Mouse (Mus musculus) midbrain, embryonic 13.5 days (tissue): ENCODE measurements at regions not wholly inside any gene's neighbourhood (a gene's known extent, or its start where the extent isn't known, plus 50 kb on each side); places are given as distances from the start of the nearest gene placed in this dataset.

Experiments used
- ATAC-seq: fragments of 200-750 bp; cut with Nextera tagmentation; 2 replicates; pipeline ENCODE4 v1.8.0; 2017; ENCODE audit warnings: mild to moderate bottlenecking, moderate TSS enrichment, moderate library complexity
- H3K27ac ChIP-seq: fragments of 300-500 bp; sonication (generic); 2 replicates; pipeline ENCODE4 v1.5.1; 2015; ENCODE audit warnings: inconsistent platforms, mild to moderate bottlenecking, moderate library complexity
- H3K27me3 ChIP-seq: fragments of 300-500 bp; sonication (generic); 2 replicates; pipeline ENCODE4 v1.6.1; 2015; ENCODE audit warnings: mild to moderate bottlenecking, inconsistent platforms
- H3K36me3 ChIP-seq: fragments of 300-500 bp; sonication (generic); 2 replicates; pipeline ENCODE4 v1.6.1; 2015; ENCODE audit warnings: mild to moderate bottlenecking, inconsistent platforms
- H3K4me1 ChIP-seq: fragments of 300-500 bp; sonication (generic); replicated peaks from 2 replicates; pipeline ENCODE4 v1.6.1; 2015; ENCODE audit warnings: inconsistent platforms
- H3K4me2 ChIP-seq: fragments of 300-500 bp; sonication (generic); replicated peaks from 2 replicates; pipeline ENCODE4 v1.6.1; 2015; ENCODE audit warnings: moderate library complexity, mild to moderate bottlenecking, inconsistent platforms
- H3K4me3 ChIP-seq: fragments of 300-500 bp; sonication (generic); replicated peaks from 2 replicates; pipeline ENCODE4 v1.5.1; 2015; ENCODE audit warnings: mild to moderate bottlenecking, inconsistent platforms
- H3K9ac ChIP-seq: fragments of 300-500 bp; sonication (generic); replicated peaks from 2 replicates; pipeline ENCODE4 v1.6.1; 2015; ENCODE audit warnings: mild to moderate bottlenecking, inconsistent platforms
- H3K9me3 ChIP-seq: fragments of 300-500 bp; sonication (generic); 2 replicates; pipeline ENCODE4 v1.6.1; 2016; ENCODE audit warnings: mild to moderate bottlenecking, inconsistent platforms
- WGBS: fragments of 180-500 bp; shearing (Covaris S2); methylation state at CpG from one replicate; pipeline ENCODE4 v1.1.7; 2015; 5-methylcytosine and 5-hydroxymethylcytosine counted together

- WGBS: 57% methylated on average over 2 of the region's 2 CpGs
- Histone ChIP-seq H3K9me3 (no peaks in the 10 kb centered on the region), H3K27ac (no peak overlapping the region), H3K4me3 (no peak overlapping the region), H3K27me3 (no peaks in the 10 kb centered on the region), H3K9ac (no peak overlapping the region), H3K4me2 (no peak overlapping the region), H3K36me3 (no peaks in the 10 kb centered on the region), H3K4me1 (no peaks in the 10 kb centered on the region)
- no peak for ATAC-seq
These were observed 73.8 kb downstream of the Dio2 start for GRCm38 (mm10) chr12:90664436-90664835.

GRCm38 (mm10) chr12:90645452-90645851 is 92.8 kb downstream of the Dio2 start:
- no peaks in the 10 kb centered on the region for H3K4me1 ChIP-seq
- no peaks in the 10 kb centered on the region for H3K27me3 ChIP-seq
- H3K9ac ChIP-seq: no peak overlapping the region
- H3K27ac ChIP-seq: no peak overlapping the region
- H3K36me3 ChIP-seq: no peaks in the 10 kb centered on the region
- no peaks in the 10 kb centered on the region for H3K9me3 ChIP-seq
- ATAC-seq: no peak
- no peak overlapping the region for H3K4me3 ChIP-seq
- no peak overlapping the region for H3K4me2 ChIP-seq
- 69% methylated on average over 5 of the region's 5 CpGs for WGBS

DNA sequence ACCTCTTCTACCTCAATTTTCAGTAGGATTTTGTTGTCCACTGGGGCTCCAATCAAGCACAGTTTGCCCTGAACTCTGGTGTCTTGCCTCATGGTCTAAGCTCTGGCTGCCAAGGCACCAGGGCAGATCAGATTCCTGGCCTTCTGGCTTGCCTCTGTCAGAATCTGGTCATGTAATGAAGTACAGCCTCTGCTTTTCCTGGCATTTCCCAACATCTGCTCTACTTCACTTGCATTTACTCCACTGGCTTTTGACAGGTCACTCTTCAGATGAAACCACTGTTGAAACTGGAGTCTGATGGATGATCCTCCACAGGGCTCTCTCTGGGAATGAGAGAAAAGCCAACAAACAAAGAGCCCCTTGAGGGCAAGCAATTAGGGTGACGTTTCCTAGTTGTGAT is 94.3 kb downstream of the Dio2 start:
- H3K4me1 ChIP-seq: no peaks in the 10 kb centered on the region
- H3K9me3 ChIP-seq: no peaks in the 10 kb centered on the region
- no peaks in the 10 kb centered on the region for H3K27me3 ChIP-seq
- no peak overlapping the region for H3K27ac ChIP-seq
- H3K4me3 ChIP-seq: no peak overlapping the region
- H3K9ac ChIP-seq: no peak overlapping the region
- H3K36me3 ChIP-seq: no peaks in the 10 kb centered on the region
- H3K4me2 ChIP-seq: no peak overlapping the region
- no peak for ATAC-seq
- WGBS: 64% methylated on average over 1 of the region's 1 CpGs

DNA sequence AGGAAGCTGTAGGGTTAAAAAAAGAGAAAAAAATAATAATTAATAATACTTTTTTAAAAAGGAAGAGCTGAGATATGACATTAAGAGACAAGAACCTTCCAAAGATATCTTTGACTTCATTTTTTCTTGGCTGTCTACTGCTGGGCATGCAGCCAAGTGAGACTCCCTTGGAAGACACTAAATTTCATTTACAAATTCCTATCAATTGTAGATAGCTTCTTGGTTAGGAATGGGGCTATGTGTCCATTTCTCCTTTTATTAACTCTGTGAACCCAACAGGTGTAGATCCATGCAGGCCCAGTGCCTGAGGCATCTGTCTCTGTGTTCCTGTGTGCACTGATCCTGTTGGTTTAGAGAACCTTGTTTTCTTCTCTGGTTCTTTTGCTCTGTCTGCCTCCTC is 113.4 kb downstream of the Dio2 start:
- no peak overlapping the region for H3K4me3 ChIP-seq
- H3K4me1 ChIP-seq: no peaks in the 10 kb centered on the region
- no peak overlapping the region for H3K4me2 ChIP-seq
- ATAC-seq: no peak
- H3K9ac ChIP-seq: no peak overlapping the region
- H3K9me3 ChIP-seq: no peaks in the 10 kb centered on the region
- H3K27me3 ChIP-seq: no peaks in the 10 kb centered on the region
- no peak overlapping the region for H3K27ac ChIP-seq
- H3K36me3 ChIP-seq: no peaks in the 10 kb centered on the region

DNA sequence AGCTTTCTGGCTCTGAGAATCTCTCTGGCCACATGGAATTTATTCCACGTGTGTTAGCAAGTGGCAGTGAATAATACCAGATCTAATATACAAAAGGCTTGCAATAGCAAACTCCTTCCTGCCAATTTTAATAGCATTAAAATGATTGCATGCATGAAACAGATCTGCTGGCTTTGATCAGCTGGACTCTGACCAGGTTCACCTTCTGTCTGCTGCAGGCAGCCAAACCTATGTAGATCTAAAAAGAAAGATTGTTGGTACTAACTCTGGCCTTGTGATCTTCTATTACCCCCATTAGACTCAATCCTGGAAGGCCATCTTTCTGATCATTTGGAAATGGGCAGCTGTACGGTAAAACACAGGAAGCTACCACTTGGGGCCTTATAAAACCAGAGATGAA is 114.8 kb downstream of the Dio2 start:
- no peaks in the 10 kb centered on the region for H3K27me3 ChIP-seq
- no peak overlapping the region for H3K4me2 ChIP-seq
- no peaks in the 10 kb centered on the region for H3K9me3 ChIP-seq
- H3K4me1 ChIP-seq: no peaks in the 10 kb centered on the region
- WGBS: 86% methylated on average over 2 of the region's 2 CpGs
- H3K4me3 ChIP-seq: no peak overlapping the region
- no peak overlapping the region for H3K9ac ChIP-seq
- no peak for ATAC-seq
- no peaks in the 10 kb centered on the region for H3K36me3 ChIP-seq
- H3K27ac ChIP-seq: no peak overlapping the region

DNA sequence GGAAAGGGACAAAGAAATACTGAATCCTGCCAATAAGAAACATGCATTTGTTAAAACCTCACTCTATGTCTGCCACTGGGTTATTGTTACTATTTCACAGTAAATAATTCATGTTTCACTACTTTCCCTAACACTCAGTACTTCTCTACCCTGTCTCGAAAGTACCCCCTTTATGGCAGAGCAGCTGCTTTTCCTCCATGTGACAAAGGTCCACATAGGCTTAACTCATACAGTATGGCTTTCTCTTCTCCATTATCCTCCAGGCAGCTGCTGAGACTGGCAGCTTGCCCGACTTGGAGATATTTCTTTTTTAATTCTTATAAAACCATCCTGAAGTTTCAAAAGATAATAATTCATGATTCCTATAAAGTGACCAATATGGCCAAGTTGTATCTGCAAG is 129.4 kb downstream of the Dio2 start:
- H3K27me3 ChIP-seq: no peaks in the 10 kb centered on the region
- H3K4me2 ChIP-seq: no peak overlapping the region
- H3K4me1 ChIP-seq: no peaks in the 10 kb centered on the region
- H3K36me3 ChIP-seq: no peaks in the 10 kb centered on the region
- H3K9me3 ChIP-seq: no peaks in the 10 kb centered on the region
- WGBS: 85% methylated on average over 2 of the region's 2 CpGs
- no peak overlapping the region for H3K9ac ChIP-seq
- no peak overlapping the region for H3K27ac ChIP-seq
- H3K4me3 ChIP-seq: no peak overlapping the region
- ATAC-seq: no peak

GRCm38 (mm10) chr12:90607894-90608293 is 130.3 kb downstream of the Dio2 start:
- no peak overlapping the region for H3K4me3 ChIP-seq
- ATAC-seq: no peak

GRCm38 (mm10) chr12:90580006-90580405 is 158.2 kb downstream of the Dio2 start:
- no peak overlapping the region for H3K4me2 ChIP-seq
- H3K9ac ChIP-seq: no peak overlapping the region
- no peak overlapping the region for H3K27ac ChIP-seq
- H3K4me1 ChIP-seq: no peaks in the 10 kb centered on the region
- H3K4me3 ChIP-seq: no peak overlapping the region
- H3K36me3 ChIP-seq: no peaks in the 10 kb centered on the region
- no peaks in the 10 kb centered on the region for H3K27me3 ChIP-seq
- no peak for ATAC-seq
- no peaks in the 10 kb centered on the region for H3K9me3 ChIP-seq
- 91% methylated on average over 3 of the region's 3 CpGs for WGBS

More at GRCm38 (mm10) chr12:90607894-90608293, 130.3 kb downstream of the Dio2 start:
- Histone ChIP-seq H3K4me1 (no peaks in the 10 kb centered on the region), H3K9ac (no peak overlapping the region), H3K27me3 (no peaks in the 10 kb centered on the region), H3K36me3 (no peaks in the 10 kb centered on the region), H3K9me3 (no peaks in the 10 kb centered on the region), H3K4me2 (no peak overlapping the region), H3K27ac (no peak overlapping the region)
- WGBS: 77% methylated on average over 6 of the region's 6 CpGs

DNA sequence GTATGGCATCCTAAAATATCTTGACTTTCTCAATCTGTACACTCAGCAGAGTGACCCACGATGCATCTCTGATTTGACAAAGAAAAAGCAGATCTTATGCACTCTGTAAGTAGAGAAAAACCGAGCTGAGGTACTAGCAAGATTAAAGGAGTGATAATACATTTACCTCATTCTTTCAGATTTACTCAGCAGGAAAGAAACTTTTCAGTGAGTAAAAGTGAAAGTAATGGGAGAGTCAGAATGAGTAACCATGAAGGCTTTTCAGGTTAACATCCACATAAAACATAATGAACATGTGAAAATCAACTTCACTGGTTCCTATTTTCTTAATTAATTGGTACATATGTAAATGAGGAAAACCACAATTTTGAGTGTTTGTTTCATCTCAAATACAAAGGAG is 162.1 kb downstream of the Dio2 start:
- no peak overlapping the region for H3K9ac ChIP-seq
- H3K4me1 ChIP-seq: no peaks in the 10 kb centered on the region
- H3K27ac ChIP-seq: no peak overlapping the region
- 64% methylated on average over 2 of the region's 2 CpGs for WGBS
- no peak for ATAC-seq
- no peak overlapping the region for H3K4me3 ChIP-seq
- H3K4me2 ChIP-seq: no peak overlapping the region
- no peaks in the 10 kb centered on the region for H3K36me3 ChIP-seq
- H3K27me3 ChIP-seq: no peaks in the 10 kb centered on the region
- H3K9me3 ChIP-seq: no peaks in the 10 kb centered on the region

GRCm38 (mm10) chr12:90571907-90572306 is 166.3 kb downstream of the Dio2 start:
- no peak for ATAC-seq
- H3K9me3 ChIP-seq: no peaks in the 10 kb centered on the region
- no peaks in the 10 kb centered on the region for H3K36me3 ChIP-seq
- no peak overlapping the region for H3K4me3 ChIP-seq
- H3K4me2 ChIP-seq: no peak overlapping the region
- H3K9ac ChIP-seq: no peak overlapping the region
- no peaks in the 10 kb centered on the region for H3K27me3 ChIP-seq
- H3K4me1 ChIP-seq: no peaks in the 10 kb centered on the region
- WGBS: 78% methylated on average over 5 of the region's 5 CpGs
- H3K27ac ChIP-seq: no peak overlapping the region

DNA sequence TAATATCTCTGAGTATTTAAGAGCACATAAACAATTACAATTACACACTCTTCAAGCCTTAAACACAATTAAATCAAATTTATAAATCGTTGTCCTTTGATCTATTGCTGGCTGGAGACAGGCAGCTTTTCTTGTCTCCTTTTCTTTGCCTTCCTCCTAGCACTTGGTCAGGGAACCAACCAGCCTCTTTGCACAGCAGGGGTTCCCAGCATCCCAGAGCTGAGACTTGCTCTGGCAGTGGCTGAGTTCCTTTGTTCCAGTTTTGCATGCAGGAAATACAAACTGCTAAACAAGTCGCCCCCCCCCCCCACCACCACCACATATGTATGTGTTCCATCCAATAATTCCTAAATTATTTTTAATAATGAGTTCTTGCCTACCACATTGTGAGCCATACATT is 166.7 kb downstream of the Dio2 start:
- 10% methylated on average over 2 of the region's 2 CpGs for WGBS

GRCm38 (mm10) chr12:90566349-90566748 is 171.9 kb downstream of the Dio2 start:
- H3K4me1 ChIP-seq: no peaks in the 10 kb centered on the region
- ATAC-seq: 0 out of 2 replicates have a peak, but pooled peaks have one; percentile 30
- 87% methylated on average over 6 of the region's 6 CpGs for WGBS
- H3K9me3 ChIP-seq: no peaks in the 10 kb centered on the region
- H3K27me3 ChIP-seq: no peaks in the 10 kb centered on the region
- no peak overlapping the region for H3K4me3 ChIP-seq
- H3K27ac ChIP-seq: no peak overlapping the region
- H3K4me2 ChIP-seq: no peak overlapping the region
- no peaks in the 10 kb centered on the region for H3K36me3 ChIP-seq
- no peak overlapping the region for H3K9ac ChIP-seq

More for the DNA sequence above, 166.7 kb downstream of the Dio2 start:
- no peaks in the 10 kb centered on the region for H3K27me3 ChIP-seq
- H3K4me1 ChIP-seq: no peaks in the 10 kb centered on the region
- no peaks in the 10 kb centered on the region for H3K36me3 ChIP-seq
- ATAC-seq: no peak
- no peaks in the 10 kb centered on the region for H3K9me3 ChIP-seq
- H3K4me2 ChIP-seq: no peak overlapping the region
- no peak overlapping the region for H3K9ac ChIP-seq
- no peak overlapping the region for H3K4me3 ChIP-seq
- H3K27ac ChIP-seq: no peak overlapping the region

DNA sequence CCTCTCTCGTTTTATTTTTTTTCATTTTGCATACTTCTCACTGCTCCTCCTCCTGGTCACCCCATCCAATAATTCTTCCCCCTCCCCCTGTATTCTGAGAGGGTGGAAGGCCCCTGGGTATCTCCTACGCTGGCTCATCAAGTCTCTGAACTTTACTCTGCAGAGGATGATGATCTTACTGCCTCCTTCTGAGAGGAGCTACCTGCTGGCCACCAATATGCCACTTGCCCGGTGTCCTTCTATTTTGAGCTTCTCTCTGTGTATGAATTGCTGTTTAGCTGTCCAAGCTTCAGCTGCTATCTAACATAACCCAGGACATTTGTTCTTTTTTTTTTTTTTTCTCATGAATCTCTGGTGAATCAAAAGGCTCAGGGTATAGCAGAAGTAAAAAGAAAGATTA is 173.2 kb downstream of the Dio2 start:
- no peaks in the 10 kb centered on the region for H3K27me3 ChIP-seq
- WGBS: 87% methylated on average over 3 of the region's 3 CpGs

More for the DNA sequence above, 173.2 kb downstream of the Dio2 start:
- no peak overlapping the region for H3K9ac ChIP-seq
- H3K36me3 ChIP-seq: no peaks in the 10 kb centered on the region
- H3K4me2 ChIP-seq: peak overlapping the region; percentile 12; the same call in 1 of the 2 replicates
- ATAC-seq: no peak
- no peaks in the 10 kb centered on the region for H3K9me3 ChIP-seq
- no peak overlapping the region for H3K27ac ChIP-seq
- H3K4me3 ChIP-seq: no peak overlapping the region
- no peaks in the 10 kb centered on the region for H3K4me1 ChIP-seq
